Mouse (Mus musculus) cerebellum, adult 2 months (tissue): ENCODE results near the gene Tas2r135.

Source experiments
- CTCF ChIP-seq: fragments of 200-500 bp; IDR thresholded peaks from 2 replicates; pipeline ENCODE4 v1.5.1; 2011; ENCODE audit warnings: low read depth, mild to moderate bottlenecking, control low read depth, low read length, moderate library complexity, borderline replicate concordance; ENCODE audit not compliant: insufficient read depth
- POLR2A ChIP-seq: fragments of 200-500 bp; IDR thresholded peaks from 2 replicates; pipeline ENCODE4 v1.6.1; 2011; ENCODE audit warnings: low read length, control low read depth, borderline replicate concordance; ENCODE audit not compliant: insufficient read depth

DNA sequence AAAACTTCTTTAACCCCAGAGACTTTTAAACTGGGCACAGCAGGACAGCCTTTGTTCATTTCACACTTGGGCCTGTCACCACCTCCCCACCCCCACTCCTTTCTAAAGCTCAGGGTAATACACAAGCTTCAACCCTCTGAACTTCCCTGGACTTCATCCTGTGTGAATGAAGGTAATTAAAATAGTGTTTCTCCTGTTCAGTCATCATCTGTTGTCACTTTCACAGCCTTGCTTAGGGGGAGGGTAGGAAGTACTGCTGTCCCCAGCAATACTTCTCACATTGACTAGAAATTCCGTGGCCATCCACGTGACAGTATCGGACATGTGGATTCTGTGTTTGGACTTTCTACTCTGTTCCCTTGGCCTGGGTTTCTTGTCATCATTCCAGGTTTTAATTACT, 35.4 kb upstream of the Tas2r135 start:
- TF ChIP-seq CTCF (no peak), POLR2A (no peak)
